Mouse (Mus musculus): ENCODE measurements at regions not wholly inside any gene's neighbourhood (a gene's known extent, or its start where the extent isn't known, plus 50 kb on each side); places are given as distances from the start of the nearest gene placed in this dataset.

- DNase-seq (ENCODE audit: low spot score) = no peak
Measured at GRCm38 (mm10) chr5:111506821-111507220, 89.7 kb downstream of the Mn1 start.

GRCm38 (mm10) chr5:111507332-111507731 lies 90.2 kb downstream of the Mn1 start:
- DNase-seq (ENCODE audit: low spot score) = no peak

GRCm38 (mm10) chr5:111509014-111509561 lies 91.9 kb downstream of the Mn1 start:
- no peak for DNase-seq (ENCODE audit: low spot score)

DNA sequence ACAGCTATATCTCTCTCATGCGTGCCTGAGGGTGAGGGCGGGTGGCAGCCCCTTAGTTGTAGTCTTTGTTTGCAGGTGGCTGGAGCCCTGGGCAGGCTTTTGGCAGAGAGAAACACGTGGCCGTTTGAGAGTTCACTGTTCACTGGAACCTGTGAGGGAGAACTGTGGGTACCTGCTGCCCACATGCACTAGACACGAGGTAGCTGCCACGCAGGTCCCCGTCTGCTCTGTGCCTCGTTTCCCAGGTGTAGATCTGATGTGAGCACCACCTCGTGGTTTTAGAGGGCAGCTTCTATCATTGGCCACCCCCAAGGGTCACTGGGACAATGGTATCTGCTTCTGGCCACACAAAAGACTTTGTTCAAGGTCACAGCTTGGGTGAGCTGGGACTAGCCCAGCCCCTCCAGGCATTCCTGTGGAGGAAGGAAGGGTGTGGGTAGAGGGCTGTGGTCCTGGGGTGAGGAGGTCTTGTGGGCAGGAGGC lies 92.5 kb downstream of the Mn1 start:
- no peak for DNase-seq (ENCODE audit: low spot score)

- no peak for DNase-seq (ENCODE audit: low spot score)
Measured at GRCm38 (mm10) chr5:111510183-111510878, 93.2 kb downstream of the Mn1 start.

DNA sequence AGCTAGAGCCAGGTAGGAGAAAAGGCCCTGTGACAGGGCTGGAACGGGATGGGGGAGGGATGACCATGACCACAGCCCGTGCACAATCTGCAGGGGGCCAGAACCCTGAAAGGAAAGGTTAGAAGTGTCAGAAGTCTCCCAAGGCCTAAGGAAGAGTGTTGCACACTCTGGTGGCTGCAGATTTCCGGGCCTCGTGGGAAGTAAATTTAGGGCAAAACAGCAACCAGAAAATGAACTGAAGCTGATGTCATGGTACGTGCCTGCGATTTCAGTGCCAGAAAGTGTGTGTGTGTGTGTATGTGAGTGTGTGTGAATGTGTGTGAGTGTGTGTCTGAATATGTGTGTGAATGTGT lies 93.7 kb downstream of the Mn1 start:
- no peak for DNase-seq (ENCODE audit: low spot score)

GRCm38 (mm10) chr5:111511982-111512381 lies 94.8 kb downstream of the Mn1 start:
- no peak for DNase-seq (ENCODE audit: low spot score)

- no peak for DNase-seq (ENCODE audit: low spot score)
Measured at GRCm38 (mm10) chr5:111513976-111514375, 96.8 kb downstream of the Mn1 start.

- DNase-seq (ENCODE audit: low spot score) = no peak
Measured at GRCm38 (mm10) chr5:111519059-111519458, 101.9 kb downstream of the Mn1 start.

DNA sequence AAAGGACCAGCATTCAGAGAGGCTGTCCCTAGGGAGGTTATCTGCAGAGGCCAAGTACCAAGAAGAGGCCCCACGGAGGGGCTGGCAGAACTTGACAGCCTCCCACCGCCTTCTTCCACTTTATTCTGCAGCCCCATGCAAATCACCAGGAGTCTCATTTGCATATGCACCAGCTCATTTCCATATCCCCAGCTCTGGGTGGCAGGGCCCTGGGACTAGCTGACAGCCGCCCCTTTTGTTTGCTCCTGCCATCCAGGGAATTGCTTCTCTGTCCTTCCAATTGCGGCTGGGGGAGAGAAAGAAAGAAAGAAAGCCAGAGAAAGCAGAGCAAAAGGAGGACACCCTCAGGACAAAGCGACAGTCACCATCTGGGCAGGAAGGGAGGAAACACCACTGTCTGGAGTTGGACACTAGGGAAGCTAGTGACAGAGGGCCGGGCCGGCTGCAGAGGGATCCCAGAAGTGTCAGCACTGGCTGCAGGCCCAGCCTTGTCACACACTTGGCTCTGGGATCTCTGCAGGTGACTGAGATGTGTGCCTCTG lies 102.4 kb downstream of the Mn1 start:
- DNase-seq (ENCODE audit: low spot score) = no peak

DNA sequence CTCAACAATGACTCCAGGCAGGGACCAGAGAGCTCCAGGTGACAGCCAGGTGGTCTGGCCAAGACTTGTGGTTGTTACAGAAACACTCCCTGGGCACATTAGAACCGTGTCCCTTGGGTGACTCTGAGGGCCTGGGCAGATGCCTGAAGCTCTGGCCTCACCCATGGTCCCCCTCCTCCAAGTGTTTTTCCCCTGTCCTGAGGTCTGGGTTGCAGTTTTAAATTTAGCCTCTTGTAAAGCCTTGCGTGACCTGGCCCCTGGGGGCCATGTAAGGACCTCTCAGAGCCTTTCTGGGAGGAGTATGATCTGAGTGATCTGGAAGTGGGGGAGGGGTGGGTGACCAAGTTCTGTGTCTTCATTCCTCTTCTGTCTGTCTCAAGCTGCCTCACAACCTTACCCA lies 104.7 kb downstream of the Mn1 start:
- no peak for DNase-seq (ENCODE audit: low spot score)

GRCm38 (mm10) chr5:111522586-111522985 lies 105.4 kb downstream of the Mn1 start:
- DNase-seq (ENCODE audit: low spot score) = no peak

- no peak for DNase-seq (ENCODE audit: low spot score)
Measured at GRCm38 (mm10) chr5:111527741-111528140, 110.6 kb downstream of the Mn1 start.

- DNase-seq (ENCODE audit: low spot score) = no peak
Measured at GRCm38 (mm10) chr5:111529096-111529495, 111.9 kb downstream of the Mn1 start.

DNA sequence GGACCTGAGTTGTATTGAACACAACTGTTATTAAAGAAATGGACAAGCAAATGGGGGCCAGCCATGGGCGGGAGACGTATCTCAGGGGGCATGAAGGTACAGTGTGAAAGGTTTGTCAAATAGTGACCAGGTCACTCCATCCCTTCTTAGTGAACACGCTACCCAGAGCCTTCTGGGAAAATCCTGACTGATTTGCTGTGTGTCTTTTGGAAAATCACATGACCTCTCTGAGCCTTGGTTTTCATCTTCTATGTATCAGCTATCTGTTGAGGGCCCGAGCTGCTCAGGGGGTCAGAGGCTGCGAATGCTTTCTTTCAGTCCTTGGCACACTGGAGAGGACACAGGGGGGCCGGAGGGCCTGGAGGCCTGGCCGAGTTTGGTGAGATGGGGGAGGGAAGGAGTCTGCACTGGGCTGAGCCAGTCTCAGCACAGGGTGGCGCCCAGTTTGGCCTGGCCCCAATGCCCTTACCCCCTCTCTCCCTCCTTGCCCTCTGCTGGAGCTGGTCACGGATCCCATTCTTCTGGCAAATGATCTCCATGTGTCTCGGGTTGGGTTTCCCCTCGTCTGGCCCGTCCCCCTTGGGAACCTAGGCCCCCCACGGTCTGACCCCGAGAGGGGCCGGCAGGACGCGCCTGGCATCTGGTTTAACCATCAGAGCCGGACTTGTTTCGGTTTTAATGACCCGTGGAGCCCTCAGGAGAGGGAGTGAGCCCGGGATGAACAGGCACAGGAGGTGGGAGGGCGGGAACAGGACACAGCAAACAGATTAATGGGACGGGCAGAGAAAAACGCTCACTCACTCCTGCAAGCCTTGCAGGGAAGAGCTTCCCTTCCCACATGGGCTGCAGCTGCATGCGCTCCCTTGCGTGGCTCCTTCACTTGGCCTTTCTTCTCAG lies 113.7 kb downstream of the Mn1 start:
- DNase-seq (ENCODE audit: low spot score) = no peak

DNA sequence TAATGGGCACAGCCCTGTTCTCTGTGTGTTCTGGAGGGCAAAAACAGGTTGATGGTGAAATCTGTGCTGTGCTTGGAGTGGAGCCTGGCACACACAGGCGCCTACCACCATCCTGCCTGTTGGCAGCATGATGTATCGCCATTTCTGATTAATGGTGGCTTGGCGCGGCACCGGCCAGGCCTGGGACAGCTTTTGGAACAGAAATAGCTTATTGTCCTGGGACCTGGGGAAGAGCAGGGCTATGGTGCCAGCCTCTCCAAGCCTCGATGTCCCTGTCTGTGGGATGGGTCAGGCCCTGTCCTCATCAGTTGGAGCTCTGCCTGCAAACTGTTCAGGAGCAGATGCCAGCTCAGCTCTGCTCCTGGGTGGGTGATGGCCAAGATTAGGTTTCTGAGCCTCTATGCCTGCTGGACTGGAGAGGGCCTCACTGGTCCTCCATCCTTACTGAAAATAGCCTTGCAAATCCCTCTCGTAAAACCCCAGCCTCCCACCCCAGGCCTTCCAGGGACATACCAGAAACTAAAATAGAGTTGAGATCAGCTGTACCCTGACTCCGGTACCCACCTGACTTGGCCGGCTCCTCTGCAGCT lies 115.4 kb downstream of the Mn1 start:
- no peak for DNase-seq (ENCODE audit: low spot score)

DNA sequence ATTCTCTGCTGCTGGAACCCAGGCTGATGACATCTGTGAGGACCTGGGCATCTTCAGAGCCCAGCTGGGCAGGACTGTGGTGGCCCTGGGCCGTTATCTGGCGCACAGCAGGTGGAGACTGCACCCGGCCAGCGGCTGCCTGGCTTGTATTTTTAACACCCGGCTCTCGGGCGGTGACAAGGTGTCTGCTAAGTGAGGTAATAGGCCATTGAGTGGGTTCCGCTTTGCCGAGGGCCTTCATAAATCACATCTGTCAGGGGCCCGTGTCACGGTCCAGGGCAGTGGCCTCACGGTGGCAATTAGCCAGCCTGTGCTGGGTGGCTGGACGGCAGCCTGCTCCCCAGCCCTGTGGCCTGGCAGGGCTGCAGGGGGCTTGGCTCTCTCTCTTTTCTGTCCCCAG lies 118.8 kb downstream of the Mn1 start:
- no peak for DNase-seq (ENCODE audit: low spot score)

DNA sequence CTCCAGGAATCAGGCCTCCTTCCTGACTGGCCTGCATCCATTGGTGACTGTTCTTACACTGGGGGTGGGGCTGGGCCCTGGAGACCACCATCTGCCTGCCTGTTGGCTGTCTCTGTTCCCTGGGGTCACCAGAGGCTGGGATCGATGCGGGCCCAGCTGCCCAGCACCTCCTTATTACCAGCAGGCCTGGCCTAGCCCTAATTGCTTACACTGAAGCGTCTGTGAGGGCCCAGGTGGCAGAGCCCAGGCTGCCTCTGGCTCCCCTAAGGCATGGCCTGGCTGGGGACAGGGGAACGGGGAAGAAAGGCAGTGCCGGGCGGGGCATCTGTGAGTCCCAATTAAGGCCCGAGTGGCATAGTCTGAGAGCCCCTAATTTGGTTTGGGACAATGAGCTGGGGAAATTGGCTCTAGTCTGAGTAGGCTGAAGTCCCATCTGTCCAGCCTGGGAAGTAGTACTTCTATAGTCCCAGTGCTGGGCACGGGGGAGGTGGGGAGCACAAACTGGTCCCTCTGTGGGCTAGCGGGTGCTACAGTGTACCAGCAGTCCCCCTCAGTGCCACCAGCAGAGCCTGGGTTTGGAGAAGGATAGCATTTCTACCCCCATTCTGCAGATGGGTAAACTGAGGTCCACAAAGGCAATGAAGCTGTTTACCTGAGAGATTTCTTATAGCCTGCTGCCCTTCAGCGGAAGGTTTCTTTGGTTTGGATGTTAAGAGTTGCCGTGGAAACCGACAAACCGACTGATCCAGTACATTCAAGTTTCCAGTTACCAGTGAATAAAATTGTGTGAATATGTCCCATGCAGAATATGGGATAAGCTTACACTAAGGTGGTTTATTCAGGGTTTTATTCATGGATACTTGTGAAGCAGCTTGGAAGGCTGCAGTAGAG lies 121.6 kb downstream of the Mn1 start:
- DNase-seq (ENCODE audit: low spot score) = no peak

DNA sequence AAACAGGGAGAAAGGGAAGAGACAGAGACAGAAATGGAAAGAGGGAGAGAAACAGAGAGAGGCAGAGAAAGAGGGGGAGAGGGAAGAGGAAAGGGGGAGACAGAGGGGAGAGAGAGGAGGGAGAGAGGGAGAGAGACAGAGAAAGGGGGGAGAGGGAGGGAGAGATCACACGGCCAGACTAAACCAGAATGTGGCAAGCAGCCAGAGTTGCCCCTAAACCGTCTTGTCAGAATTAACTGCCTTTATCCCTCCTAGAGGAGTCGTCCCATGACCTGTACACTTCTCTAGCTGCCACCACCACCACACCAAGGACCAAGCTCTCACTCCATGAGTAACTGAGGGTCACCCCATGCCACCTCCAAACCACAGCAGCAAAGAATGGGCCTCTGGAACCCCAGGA lies 123.3 kb downstream of the Mn1 start:
- DNase-seq (ENCODE audit: low spot score) = no peak

- DNase-seq (ENCODE audit: low spot score) = no peak
Measured at GRCm38 (mm10) chr5:111542077-111542476, 124.9 kb downstream of the Mn1 start.

GRCm38 (mm10) chr5:111543721-111544495 lies 126.7 kb downstream of the Mn1 start:
- DNase-seq (ENCODE audit: low spot score) = no peak

Measured in ovary, postnatal 10 days (tissue).